Mouse (Mus musculus) heart, postnatal 14 days (tissue): ENCODE measurements at regions not wholly inside any gene's neighbourhood (a gene's known extent, or its start where the extent isn't known, plus 50 kb on each side); places are given as distances from the start of the nearest gene placed in this dataset.

Experiments
- DNase-seq, 2 experiments: peaks; one replicate each; pipeline ENCODE4 v3.0.0; 2021 to 2022
- intact Hi-C: fragments of 180-260 bp; cut with DNase I; formaldehyde crosslinking; loops from one replicate; pipeline ENCODE4 v1.15.1; 2025

GRCm38 (mm10) chr12:9839949-9840348 lies 270.0 kb downstream of the Osr1 start:
- intact Hi-C loops: no loop called here
- no peak for DNase-seq

- DNase-seq: no peak
- intact Hi-C loops: no loop called here
These were observed 277.1 kb downstream of the Osr1 start for GRCm38 (mm10) chr12:9847034-9847433.

GRCm38 (mm10) chr12:9847465-9848205 lies 277.7 kb downstream of the Osr1 start:
- DNase-seq: no peak
- intact Hi-C loops: no loop called here

- no peak for DNase-seq
- intact Hi-C loops: no loop called here
These were observed 285.6 kb downstream of the Osr1 start for GRCm38 (mm10) chr12:9855503-9856024.

GRCm38 (mm10) chr12:9856128-9856621 lies 286.3 kb downstream of the Osr1 start:
- DNase-seq: no peak
- intact Hi-C loops: no loop called here

- intact Hi-C loops: no loop called here
- no peak for DNase-seq
These were observed 288.1 kb downstream of the Osr1 start for GRCm38 (mm10) chr12:9857990-9858389.

GRCm38 (mm10) chr12:9862301-9862700 lies 292.4 kb downstream of the Osr1 start:
- intact Hi-C loops: no loop called here

GRCm38 (mm10) chr12:9872236-9872635 lies 302.3 kb downstream of the Osr1 start:
- intact Hi-C loops: no loop called here
- no peak for DNase-seq

More at GRCm38 (mm10) chr12:9862301-9862700, 292.4 kb downstream of the Osr1 start:
- DNase-seq: no peak

- intact Hi-C loops: no loop called here
- no peak for DNase-seq
These were observed 303.3 kb downstream of the Osr1 start for GRCm38 (mm10) chr12:9873214-9873613.

GRCm38 (mm10) chr12:9874823-9875222 lies 304.9 kb downstream of the Osr1 start:
- DNase-seq: no peak
- intact Hi-C loops: no loop called here

- intact Hi-C loops: no loop called here
- no peak for DNase-seq
These were observed 312.2 kb downstream of the Osr1 start for GRCm38 (mm10) chr12:9881953-9882623.

- no peak for DNase-seq
- intact Hi-C loops: no loop called here
These were observed 313.3 kb downstream of the Osr1 start for GRCm38 (mm10) chr12:9883037-9883730.

- DNase-seq: no peak
- intact Hi-C loops: no loop called here
These were observed 324.6 kb downstream of the Osr1 start for GRCm38 (mm10) chr12:9894521-9894920.

GRCm38 (mm10) chr12:9897980-9898379 lies 328.1 kb downstream of the Osr1 start:
- intact Hi-C loops: no loop called here
- DNase-seq: peak in 1 of 2 experiments; percentile 14

GRCm38 (mm10) chr12:9898420-9898819 lies 328.5 kb downstream of the Osr1 start:
- DNase-seq: peak; percentile 32 to 42
- intact Hi-C loops: no loop called here

GRCm38 (mm10) chr12:9901948-9902347 lies 332.0 kb downstream of the Osr1 start:
- intact Hi-C loops: no loop called here
- DNase-seq: no peak

GRCm38 (mm10) chr12:9903702-9904231 lies 333.9 kb downstream of the Osr1 start:
- intact Hi-C loops: no loop called here
- DNase-seq: no peak

- no peak for DNase-seq
- intact Hi-C loops: no loop called here
These were observed 342.4 kb downstream of the Osr1 start for GRCm38 (mm10) chr12:9912333-9912732.

GRCm38 (mm10) chr12:9915726-9916140 lies 345.8 kb downstream of the Osr1 start:
- intact Hi-C loops: no loop called here

GRCm38 (mm10) chr12:9918026-9918425 lies 348.1 kb downstream of the Osr1 start:
- intact Hi-C loops: no loop called here
- peak; percentile 19 to 21 for DNase-seq

More at GRCm38 (mm10) chr12:9915726-9916140, 345.8 kb downstream of the Osr1 start:
- DNase-seq: peak; percentile 47 to 51

GRCm38 (mm10) chr12:9919007-9919406 lies 349.1 kb downstream of the Osr1 start:
- no peak for DNase-seq
- intact Hi-C loops: no loop called here
